Mouse (Mus musculus) 3134 (cell line): Measurements from ENCODE around the gene Golm1.
"Not testable (repeated sequence)": the region's sequence is repeated elsewhere in the genome, so short reads cannot be mapped to it uniquely, and the experiment has no call there.

Experiments
- DNase-seq: peaks from one replicate; pipeline ENCODE4 v3.0.0-alpha.2; 2011; ENCODE audit warnings: low spot score; ENCODE audit not compliant: insufficient read length; ENCODE audit errors: extremely low read depth

The Golm1 gene

DNA sequence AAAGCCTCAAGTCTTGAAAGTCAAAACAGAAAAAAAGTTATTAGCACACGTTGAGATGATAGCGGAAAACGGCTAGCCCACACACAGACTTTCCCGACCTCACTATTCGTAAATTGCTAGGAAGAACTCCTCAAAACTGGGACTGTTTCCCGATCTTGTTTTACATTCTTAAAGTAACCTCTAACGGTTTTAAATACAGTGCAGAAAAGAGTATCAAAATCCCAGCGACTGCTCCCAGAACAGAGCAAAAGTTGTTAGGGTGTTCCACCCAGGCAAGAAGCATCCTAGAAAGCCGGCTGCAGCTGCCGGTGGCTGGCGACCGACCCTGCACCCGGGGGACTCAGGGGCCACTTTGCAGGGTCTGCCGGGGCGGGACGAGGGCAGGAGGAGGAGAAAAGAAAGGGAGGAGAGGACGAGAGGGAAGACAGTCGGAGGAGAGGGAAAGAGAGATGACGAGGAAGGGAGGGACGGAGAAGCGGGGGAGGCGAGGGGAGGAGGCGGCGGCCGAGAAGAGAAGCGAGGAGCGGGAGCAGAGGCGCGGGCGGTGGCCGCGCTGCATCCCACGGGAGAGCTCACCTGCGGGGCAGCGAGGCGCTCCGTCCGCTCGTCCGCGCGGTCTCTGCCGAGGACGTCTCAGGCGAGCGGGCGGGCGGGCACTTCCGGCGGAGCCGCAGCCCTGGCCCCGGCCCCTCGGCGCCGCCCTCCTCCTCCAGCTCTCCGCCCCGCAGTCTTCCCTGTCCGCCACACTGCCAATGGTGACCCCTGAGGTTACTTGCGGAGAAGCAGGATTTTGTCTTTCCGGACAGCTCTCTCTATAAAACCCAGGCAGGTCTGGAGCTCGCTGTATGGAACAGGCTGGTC, at the start of gene Golm1:
Golm1 (minus strand) TSS at position 661 of the 861 bp plus-strand sequence.
- DNase-seq, result peak; percentile 73

- DNase-seq, result not testable (repeated sequence)
These were observed 46.5 kb upstream of the Golm1 start for GRCm38 (mm10) chr13:59722089-59722488.

- DNase-seq, result no peak
These were observed 43.9 kb upstream of the Golm1 start for GRCm38 (mm10) chr13:59719475-59719874.

DNA sequence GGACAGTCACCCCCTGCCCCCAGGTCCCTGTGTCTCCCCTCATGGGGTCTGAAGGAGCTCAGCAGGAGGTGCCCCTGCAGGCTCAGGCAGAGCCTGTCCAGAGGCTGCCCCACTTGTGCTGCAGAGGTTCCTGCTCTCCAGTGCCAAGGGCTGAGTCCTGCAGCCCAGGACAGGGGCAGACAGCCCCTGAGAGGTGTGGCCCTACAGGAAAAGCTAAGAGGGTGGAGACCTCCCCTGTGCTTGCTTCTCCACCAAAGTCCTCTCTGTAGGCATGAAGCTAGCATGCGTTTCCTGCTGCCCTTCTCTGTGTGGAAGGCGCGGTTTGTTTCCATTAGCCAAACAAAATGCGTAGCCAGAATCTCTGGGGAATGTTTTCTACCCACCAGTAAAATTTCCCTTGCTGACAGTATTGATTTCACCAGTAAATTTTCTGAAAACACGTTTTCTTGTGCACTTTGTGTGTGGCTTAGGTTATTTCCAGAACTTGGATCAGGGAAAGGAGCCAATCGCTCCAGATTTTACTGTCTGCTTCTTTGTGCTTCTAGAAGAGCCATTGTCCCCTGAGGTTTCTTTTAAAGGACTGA, 43.3 kb upstream of the Golm1 start:
- not testable (repeated sequence) for DNase-seq

DNA sequence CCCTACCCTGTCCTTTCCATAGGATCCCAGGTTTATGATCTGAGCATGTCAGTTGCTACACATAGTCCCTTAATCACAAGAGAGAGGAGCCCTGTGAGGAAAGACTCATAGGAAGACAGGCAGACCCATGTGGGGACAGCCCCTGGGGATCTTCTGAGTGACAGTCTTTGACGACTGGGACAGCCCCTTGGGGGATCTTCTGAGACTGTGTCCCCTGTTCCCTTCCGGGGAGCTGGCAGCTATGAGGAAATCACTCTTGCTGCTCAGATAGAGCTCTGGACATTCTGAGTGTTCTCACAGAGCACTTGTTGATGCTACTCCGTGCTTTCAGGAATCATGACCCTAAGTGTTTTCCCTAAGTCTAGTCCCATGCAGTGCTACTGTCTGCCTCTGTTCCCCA, 38.1 kb upstream of the Golm1 start:
- no peak for DNase-seq

GRCm38 (mm10) chr13:59711984-59712383, 36.4 kb upstream of the Golm1 start, which contains the start of gene Spata31d1b:
Gene Spata31d1b (plus strand): TSS chr13:59712284.
- not testable (repeated sequence) for DNase-seq

DNA sequence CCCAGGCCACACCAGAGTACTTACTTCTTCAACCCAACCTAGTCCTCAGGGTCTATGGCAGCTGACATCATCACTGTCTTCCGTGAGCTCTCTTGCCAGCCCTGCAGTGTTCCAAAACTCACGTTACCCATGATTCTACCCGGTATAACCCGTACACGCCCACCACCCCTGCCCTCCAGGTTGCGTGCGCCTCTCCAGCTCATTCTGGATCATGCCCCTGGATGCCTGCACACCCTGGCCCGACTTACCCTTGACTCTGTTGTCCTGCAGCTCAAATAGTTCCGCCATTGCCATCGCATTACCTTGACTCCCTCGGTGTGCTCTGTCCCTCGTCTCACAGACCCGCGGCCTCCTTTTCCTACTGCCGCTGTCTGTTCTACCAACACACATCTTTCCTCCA, 34.6 kb upstream of the Golm1 start, which contains the start of gene Spata31d1a:
Spata31d1a (minus strand) TSS at position 101 of the 400 bp plus-strand sequence.
- no peak for DNase-seq

- DNase-seq, result no peak
These were observed 29.0 kb upstream of the Golm1 start for GRCm38 (mm10) chr13:59704562-59704961.

- DNase-seq, result no peak
These were observed 27.9 kb upstream of the Golm1 start for GRCm38 (mm10) chr13:59703514-59703913.

DNA sequence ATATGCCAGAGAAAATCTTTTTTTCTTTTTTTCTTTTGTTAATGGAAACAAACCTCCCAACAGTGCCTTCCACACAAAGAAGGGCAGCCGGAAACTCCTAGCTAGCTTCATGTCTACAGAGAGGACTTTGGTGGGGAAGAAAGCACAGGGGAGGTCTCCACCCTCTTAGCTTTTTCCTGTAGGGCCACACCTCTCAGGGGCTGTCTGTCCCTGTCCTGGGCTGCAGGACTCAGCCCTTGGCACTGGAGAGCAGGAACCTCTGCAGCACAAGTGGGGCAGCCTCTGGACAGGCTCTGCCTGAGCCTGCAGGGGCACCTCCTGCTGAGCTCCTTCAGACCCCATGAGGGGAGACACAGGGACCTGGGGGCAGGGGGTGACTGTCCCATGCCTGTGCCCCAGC, 24.5 kb upstream of the Golm1 start:
- DNase-seq, result not testable (repeated sequence)

DNA sequence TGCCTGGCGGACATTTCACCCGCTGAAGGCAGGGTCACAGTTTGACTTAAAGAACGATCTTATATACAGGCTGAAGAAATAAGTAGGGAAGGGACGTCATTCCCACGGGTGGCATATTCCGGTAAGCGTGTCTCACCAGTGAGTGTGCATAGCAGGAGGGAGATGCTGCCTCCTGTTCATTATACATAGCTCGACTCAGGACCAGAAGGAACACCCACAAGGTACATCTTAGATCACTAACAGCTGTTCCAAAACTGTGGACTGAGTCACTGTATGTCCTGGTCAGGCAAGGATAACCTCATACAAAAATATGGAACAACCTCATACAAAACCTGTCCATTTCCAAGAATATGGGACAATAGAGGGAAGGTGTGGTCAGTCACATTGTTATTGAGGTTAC, 23.5 kb upstream of the Golm1 start:
- DNase-seq, result no peak

GRCm38 (mm10) chr13:59695781-59696180, 20.2 kb upstream of the Golm1 start:
- no peak for DNase-seq

DNA sequence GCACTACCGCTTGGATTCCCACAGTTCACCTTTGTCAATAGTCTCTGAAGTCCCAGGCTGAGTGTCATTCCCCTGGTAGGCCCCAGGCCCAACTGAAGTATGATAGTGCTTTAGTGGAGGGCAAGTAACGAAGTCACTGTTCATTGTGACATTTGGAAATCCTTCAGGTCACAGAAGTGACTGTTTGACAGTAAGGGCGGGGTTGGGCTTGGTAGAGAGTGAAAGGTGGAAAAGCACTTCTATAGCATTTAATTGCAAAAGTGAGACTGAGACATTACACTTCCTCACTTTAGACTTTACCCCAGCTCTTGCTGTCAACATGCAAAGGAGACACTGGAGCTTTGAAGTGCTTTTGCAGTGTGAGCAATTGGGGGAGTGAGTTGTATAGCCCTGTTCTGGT, 18.4 kb upstream of the Golm1 start, which contains the start of gene 4921517D22Rik:
4921517D22Rik (minus strand) TSS at position 101 of the 400 bp plus-strand sequence.
- DNase-seq, result no peak

DNA sequence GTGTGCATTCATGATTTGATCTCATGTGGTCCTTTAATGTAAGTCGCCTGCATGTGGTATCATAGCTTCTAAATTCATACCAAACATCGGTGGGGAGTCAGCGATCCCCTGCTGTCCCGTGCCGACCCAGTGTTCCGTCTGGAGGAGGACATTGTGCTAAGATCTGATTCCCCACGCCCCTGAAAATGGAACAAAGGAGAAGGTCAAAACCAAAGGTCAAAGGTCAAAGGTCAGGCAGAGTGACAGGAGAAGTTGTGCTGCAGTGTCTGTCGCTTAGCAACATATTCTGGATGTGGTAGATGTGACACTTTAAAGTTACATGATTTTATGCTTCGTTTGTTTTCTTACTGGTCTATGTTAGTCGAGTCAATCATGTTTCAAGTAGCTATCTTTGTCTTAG, 15.9 kb upstream of the Golm1 start:
- DNase-seq, result no peak

GRCm38 (mm10) chr13:59690576-59690975, 15.0 kb upstream of the Golm1 start:
- DNase-seq, result no peak

DNA sequence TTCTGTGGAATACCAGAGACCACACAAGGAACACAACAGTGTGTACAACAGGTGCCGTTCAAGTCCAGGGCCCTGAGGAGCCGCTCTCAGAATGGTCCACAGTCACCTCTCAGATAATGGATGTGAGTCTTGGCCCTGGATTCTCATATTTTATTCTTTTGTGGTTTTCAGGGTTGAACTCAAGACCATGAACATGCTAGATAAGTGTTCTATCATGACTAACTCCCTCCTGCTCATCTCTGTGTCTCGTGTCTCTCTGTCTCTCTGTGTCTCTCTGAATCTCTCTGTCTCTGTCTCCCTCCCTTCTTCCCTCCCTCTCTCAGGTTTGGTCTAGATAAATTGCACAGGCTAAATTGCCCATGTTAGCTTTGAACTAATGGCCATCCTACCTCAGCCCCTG, 14.2 kb upstream of the Golm1 start:
- DNase-seq, result no peak

GRCm38 (mm10) chr13:59689313-59689712, 13.7 kb upstream of the Golm1 start:
- no peak for DNase-seq

GRCm38 (mm10) chr13:59688338-59688770, 12.7 kb upstream of the Golm1 start:
- DNase-seq, result no peak

GRCm38 (mm10) chr13:59685236-59685635, 9.6 kb upstream of the Golm1 start:
- DNase-seq, result no peak

- no peak for DNase-seq
These were observed 7.0 kb upstream of the Golm1 start for GRCm38 (mm10) chr13:59682629-59683028.

DNA sequence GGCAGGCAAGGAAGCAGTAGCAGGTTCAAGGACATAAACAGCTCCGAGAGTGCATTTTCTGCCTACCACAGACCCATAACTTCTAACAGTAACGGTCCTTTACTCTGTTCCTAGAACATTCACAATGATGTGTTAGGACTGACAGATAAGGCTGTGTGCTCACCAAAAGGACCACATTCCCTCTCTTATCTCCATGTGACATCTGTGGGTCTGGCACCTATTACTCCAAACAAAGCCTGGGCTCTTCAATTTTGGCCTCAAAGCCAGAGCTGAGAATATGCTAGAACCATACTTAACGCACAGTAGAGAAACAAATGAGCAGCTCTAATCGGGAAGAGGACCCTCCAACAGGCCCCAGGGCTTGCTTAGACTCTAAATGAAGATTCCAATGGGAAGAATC, 4.3 kb upstream of the Golm1 start:
- DNase-seq, result no peak

GRCm38 (mm10) chr13:59679306-59679705, 3.7 kb upstream of the Golm1 start:
- DNase-seq, result no peak
